Mouse (Mus musculus): ENCODE data around the gene Btg4. TPM values are rescaled to one million over a fixed set of nuclear protein-coding genes. Genes with fewer than 3 reads are reported as not detected.

Gene Btg4
- total RNA-seq, 1 experiment from 2014 or later: not detected

DNA sequence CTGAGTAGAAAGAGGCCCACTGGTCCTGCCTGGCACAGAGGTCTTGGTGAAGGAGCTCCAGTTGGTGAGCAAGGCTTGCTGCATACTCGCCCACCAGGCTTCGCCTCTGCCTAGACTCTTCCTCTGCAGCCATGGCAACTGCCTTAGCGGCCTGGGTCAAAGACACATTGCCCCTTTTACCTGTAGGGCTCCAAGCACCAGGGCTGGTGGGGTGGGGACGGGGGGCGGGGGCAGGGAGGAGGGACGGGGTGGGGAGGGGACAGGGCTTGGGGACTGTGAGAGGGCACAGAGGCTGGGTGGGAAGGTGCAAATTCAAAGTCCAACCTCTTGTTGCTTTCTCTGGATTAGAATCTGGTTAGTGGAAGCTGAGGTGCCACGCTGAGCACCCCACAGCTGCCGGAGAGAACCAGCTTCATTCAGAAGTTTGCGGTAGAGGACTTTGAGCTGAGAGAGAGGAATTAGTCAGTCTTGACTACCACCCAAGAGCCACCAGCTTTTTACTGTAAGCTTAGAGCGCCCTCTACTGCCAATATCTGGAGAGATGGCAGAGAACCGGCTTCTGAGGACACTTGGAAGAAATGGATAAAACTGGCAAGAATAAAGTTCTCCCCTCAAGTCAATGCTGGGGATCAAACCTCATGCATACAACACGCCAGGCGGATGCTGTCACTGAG, 91.5 kb downstream of the Btg4 start:
- peak; percentile 81 for ATAC-seq (replicated peaks; ENCODE audit: low read depth, poor library complexity, severe bottlenecking)

DNA sequence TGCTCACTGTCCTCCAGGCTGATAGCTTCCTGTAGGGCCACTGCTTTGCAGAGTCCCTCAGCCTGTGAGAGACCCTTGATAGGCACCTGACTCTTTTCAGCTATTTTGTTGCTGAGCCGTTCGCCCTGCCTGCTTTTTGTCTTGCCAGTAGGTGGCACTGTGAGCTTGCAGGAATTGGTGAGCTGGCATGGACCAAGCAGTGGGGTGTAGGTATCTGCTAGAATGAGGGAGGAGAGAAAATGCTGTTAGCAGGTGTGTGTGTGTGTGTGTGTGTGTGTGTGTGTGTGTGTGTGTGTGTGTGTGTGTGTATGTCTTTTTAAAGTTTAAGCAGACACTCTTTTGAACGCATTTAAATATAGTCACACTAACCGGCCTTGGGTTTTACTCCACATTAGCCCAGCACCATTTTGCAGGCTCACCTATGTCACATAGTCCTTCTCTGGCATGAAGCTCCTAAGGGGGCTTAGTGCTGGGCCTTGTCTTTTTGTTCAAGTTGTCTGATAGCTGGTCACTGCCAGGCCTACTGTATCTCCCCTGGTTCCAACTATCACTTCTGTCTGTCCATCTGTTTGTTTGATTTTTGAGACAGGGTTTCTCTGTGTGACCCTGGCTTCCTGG, 101.2 kb downstream of the Btg4 start:
- peak; percentile 78 for ATAC-seq (replicated peaks; ENCODE audit: low read depth, poor library complexity, severe bottlenecking)

DNA sequence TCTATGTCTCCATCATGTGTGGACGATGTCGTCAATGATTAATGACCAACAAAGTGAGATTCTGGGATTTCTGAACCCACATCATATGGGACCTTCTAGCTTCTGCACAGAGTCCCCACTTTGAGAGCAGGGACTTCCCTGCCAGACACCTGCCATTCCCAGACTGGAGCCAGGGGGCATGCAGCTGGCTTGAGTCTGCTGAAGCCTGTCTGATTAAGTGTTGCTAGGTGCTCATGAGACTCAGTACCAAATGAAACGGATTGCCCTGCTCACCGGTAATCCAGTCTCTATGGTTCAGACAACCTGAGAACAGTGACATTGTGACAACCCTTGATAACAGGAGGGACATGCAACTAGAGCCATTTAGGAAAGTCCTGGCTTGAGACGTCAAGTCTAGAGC, 103.3 kb downstream of the Btg4 start:
- ATAC-seq (replicated peaks; ENCODE audit: low read depth, poor library complexity, severe bottlenecking): no peak

DNA sequence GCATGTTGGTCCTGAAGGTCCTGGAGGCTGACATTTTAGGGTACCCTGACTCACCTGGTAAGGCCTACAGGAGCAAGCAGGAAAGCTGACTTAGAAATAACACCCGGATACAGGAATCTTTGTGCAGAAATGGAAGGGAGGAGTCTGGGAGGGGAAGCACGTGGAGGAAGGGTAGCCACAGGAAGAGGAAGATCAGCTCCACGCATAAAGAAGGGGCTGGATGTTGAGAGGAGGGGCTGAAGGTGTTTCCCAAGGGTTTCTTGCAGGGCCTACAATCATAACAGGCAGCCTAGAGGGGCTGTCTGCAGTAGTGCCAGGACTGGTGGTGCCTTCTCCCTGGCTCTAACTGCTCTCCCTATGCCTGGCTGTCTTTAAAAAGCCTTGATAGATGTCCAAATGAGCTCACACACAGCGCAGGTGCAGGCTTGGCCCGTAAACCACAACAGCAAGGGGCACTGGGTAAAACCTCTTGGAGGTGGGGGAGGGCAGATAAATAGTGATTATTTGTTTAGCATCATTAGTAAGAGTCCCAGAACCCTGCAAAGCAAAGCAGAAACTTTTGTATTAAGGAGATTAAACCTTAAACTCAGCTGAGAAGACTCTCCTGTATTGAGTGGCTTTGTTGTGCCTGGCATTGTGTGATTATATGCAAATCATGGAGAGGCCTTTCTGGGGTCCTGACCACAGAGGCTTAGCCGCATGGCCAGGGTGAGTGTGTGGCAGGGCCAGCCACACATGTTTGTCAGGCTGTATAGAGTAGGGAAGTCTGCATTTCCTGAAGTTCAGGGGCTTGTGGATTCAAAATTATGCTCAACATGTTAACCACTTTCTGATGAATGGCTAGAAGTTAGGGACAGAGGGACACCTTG, 104.8 kb downstream of the Btg4 start, which contains the start of gene Gm32742:
Gene Gm32742, minus strand, starts transcription at position 206 of the 869 bp plus-strand sequence.
- ATAC-seq (replicated peaks; ENCODE audit: low read depth, poor library complexity, severe bottlenecking): peak; percentile 62

DNA sequence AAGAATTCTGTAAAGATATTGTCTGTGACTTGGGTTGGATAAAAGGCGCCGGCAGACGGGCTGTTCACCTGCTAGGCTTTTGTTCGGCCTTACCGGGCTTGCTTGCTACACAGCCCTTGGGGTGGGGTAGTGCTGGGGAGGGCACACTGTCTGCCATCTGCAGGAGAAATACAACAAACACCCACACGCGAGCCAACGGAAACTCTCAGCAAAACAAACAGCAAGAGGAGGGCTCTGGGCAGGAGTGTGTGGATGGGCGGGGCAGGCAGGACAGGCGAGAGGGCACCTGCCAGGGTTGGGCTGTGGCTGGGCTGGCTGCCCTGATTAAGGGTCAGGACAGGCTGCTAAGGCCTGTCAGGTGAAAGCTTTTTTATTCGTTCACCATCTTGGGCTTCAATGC, 107.3 kb downstream of the Btg4 start:
- no peak for ATAC-seq (replicated peaks; ENCODE audit: low read depth, poor library complexity, severe bottlenecking)

DNA sequence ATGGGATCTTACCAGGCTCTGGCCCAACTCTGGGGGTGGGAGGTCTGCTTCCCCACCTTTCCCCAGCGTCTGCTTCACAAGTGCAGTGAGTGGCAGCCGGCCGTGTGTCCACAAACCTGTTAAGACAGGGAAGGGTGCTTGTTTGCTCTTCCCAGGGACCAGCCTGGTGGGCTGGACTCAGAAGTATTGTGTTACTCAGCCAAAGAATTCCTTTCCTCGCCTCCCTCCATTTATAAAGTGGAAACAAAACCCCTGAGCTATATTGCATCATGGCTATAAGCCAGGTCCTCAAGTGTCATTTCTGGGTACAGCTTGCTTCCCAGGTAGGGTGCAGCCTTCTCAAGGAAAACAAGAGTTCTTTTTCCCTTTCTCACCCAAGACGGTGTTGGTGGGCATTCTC, 108.0 kb downstream of the Btg4 start:
- ATAC-seq (replicated peaks; ENCODE audit: low read depth, poor library complexity, severe bottlenecking): no peak

DNA sequence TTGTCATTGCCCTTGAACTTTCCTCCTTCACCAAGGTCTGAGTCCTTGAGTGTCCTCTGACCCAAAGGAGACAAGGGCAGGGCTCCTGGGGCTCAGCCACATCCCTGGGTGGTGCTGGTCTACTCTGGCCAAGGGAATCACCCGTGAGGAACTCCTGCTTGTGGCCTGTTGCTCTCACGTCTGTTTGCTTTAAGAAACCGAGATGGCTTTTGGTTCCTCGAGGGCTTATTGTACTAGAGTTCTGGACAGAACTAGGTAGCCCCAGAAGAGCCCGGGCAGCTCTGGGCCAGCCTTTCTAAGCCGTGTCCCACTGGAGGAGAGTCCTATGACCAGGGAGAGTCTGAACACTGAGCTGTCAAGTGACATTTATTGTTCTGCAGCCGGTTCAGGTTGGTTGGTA, 108.4 kb downstream of the Btg4 start:
- ATAC-seq (replicated peaks; ENCODE audit: low read depth, poor library complexity, severe bottlenecking): no peak

Other genes with a start within 250 kb of the Btg4 start
- 66.6 and 66.9 TPM in 2 replicates for gene Ppp2r1b, start 215.6 kb upstream of the Btg4 start, total RNA-seq (2017)
- gene Sik2, start 51.8 kb upstream of the Btg4 start, total RNA-seq (2017): 15.7 and 22.1 TPM in 2 replicates
- gene Layn, start 16.2 kb downstream of the Btg4 start, total RNA-seq (2017): 12.2 and 18.3 TPM in 2 replicates
- gene 4833427G06Rik, start 41.2 kb downstream of the Btg4 start, total RNA-seq (2017): not detected in 2 replicates
- gene Gm32742, start 104.6 kb downstream of the Btg4 start, total RNA-seq (2017): 0.05 and 0.18 TPM in 2 replicates
- gene Pou2af1, start 152.8 kb downstream of the Btg4 start, total RNA-seq (2017): not detected in 2 replicates
- 2.1 TPM in 1 of 2 replicates, not detected in the other for gene Colca2, start 217.7 kb downstream of the Btg4 start, total RNA-seq (2017)